Mouse (Mus musculus): ENCODE measurements around the gene Nfia. TPM values are rescaled to one million over a fixed set of nuclear protein-coding genes. Genes with fewer than 3 reads are reported as not detected.

Gene Nfia
- polyA plus RNA-seq, 1 experiment from 2014 or later = 27.6 TPM

- no peak for DNase-seq (ENCODE audit: low spot score)
- Histone ChIP-seq H3K9ac (ENCODE audit: low read length) (no peak overlapping the region), H3K4me1 (ENCODE audit: control insufficient read depth, insufficient read depth, low read length) (no peaks in the 10 kb centered on the region), H3K27me3 (ENCODE audit: control insufficient read depth, insufficient read depth, low read length) (no peaks in the 10 kb centered on the region), H3K27ac (replicated peaks; ENCODE audit: low read depth, low read length) (no peak overlapping the region), H3K36me3 (ENCODE audit: control insufficient read depth, insufficient read depth, low read length) (no peaks in the 10 kb centered on the region), H3K4me2 (ENCODE audit: low read depth, severe bottlenecking) (no peak overlapping the region), H3K4me3 (ENCODE audit: low read depth, low read length) (no peak overlapping the region), H3K9me3 (ENCODE audit: control insufficient read depth, low read length) (no peaks in the 10 kb centered on the region)
- ATAC-seq (ENCODE audit: insufficient number of reproducible peaks, low FRiP score, low TSS enrichment, low read depth) = no peak
- WGBS = 94% methylated on average over 7 of the region's 7 CpGs
Observed at GRCm38 (mm10) chr4:98056396-98057020, 284.0 kb downstream of the Nfia start.

- ATAC-seq (ENCODE audit: insufficient number of reproducible peaks, low FRiP score, low TSS enrichment, low read depth) = no peak
- Histone ChIP-seq H3K4me1 (ENCODE audit: control insufficient read depth, insufficient read depth, low read length) (no peaks in the 10 kb centered on the region), H3K9ac (ENCODE audit: low read length) (no peak overlapping the region), H3K4me2 (ENCODE audit: low read depth, severe bottlenecking) (no peak overlapping the region), H3K4me3 (ENCODE audit: low read depth, low read length) (no peak overlapping the region), H3K27ac (replicated peaks; ENCODE audit: low read depth, low read length) (no peak overlapping the region), H3K36me3 (ENCODE audit: control insufficient read depth, insufficient read depth, low read length) (no peaks in the 10 kb centered on the region), H3K27me3 (ENCODE audit: control insufficient read depth, insufficient read depth, low read length) (no peaks in the 10 kb centered on the region), H3K9me3 (ENCODE audit: control insufficient read depth, low read length) (no peaks in the 10 kb centered on the region)
- DNase-seq (ENCODE audit: low spot score) = no peak
- 67% methylated on average over 12 of the region's 12 CpGs for WGBS
Observed at GRCm38 (mm10) chr4:98057246-98057645, 284.7 kb downstream of the Nfia start.

- Histone ChIP-seq H3K27me3 (ENCODE audit: control insufficient read depth, insufficient read depth, low read length) (no peaks in the 10 kb centered on the region), H3K27ac (replicated peaks; ENCODE audit: low read depth, low read length) (no peak overlapping the region), H3K4me2 (ENCODE audit: low read depth, severe bottlenecking) (no peak overlapping the region), H3K36me3 (ENCODE audit: control insufficient read depth, insufficient read depth, low read length) (no peaks in the 10 kb centered on the region), H3K4me3 (ENCODE audit: low read depth, low read length) (no peak overlapping the region), H3K4me1 (ENCODE audit: control insufficient read depth, insufficient read depth, low read length) (no peaks in the 10 kb centered on the region), H3K9me3 (ENCODE audit: control insufficient read depth, low read length) (no peaks in the 10 kb centered on the region), H3K9ac (ENCODE audit: low read length) (no peak overlapping the region)
- 67% methylated on average over 4 of the region's 4 CpGs for WGBS
- ATAC-seq (ENCODE audit: insufficient number of reproducible peaks, low FRiP score, low TSS enrichment, low read depth) (no peak), DNase-seq (ENCODE audit: low spot score) (no peak)
Observed at GRCm38 (mm10) chr4:98057721-98058120, 285.2 kb downstream of the Nfia start.

- H3K9me3 ChIP-seq (ENCODE audit: control insufficient read depth, low read length) = no peaks in the 10 kb centered on the region
Observed at GRCm38 (mm10) chr4:98058182-98058581, 285.6 kb downstream of the Nfia start.

GRCm38 (mm10) chr4:98060601-98061000 lies 288.1 kb downstream of the Nfia start:
- Histone ChIP-seq H3K27ac (replicated peaks; ENCODE audit: low read depth, low read length) (no peak overlapping the region), H3K9me3 (ENCODE audit: control insufficient read depth, low read length) (no peaks in the 10 kb centered on the region), H3K36me3 (ENCODE audit: control insufficient read depth, insufficient read depth, low read length) (no peaks in the 10 kb centered on the region; the same call in 1 of the 2 replicates), H3K4me3 (ENCODE audit: low read depth, low read length) (no peak overlapping the region), H3K27me3 (ENCODE audit: control insufficient read depth, insufficient read depth, low read length) (no peaks in the 10 kb centered on the region), H3K4me2 (ENCODE audit: low read depth, severe bottlenecking) (no peak overlapping the region), H3K9ac (ENCODE audit: low read length) (no peak overlapping the region), H3K4me1 (ENCODE audit: control insufficient read depth, insufficient read depth, low read length) (no peaks in the 10 kb centered on the region)
- ATAC-seq (ENCODE audit: insufficient number of reproducible peaks, low FRiP score, low TSS enrichment, low read depth) (no peak), DNase-seq (ENCODE audit: low spot score) (no peak)
- WGBS = 54% methylated on average over 1 of the region's 1 CpGs

More at GRCm38 (mm10) chr4:98058182-98058581, 285.6 kb downstream of the Nfia start:
- ATAC-seq (ENCODE audit: insufficient number of reproducible peaks, low FRiP score, low TSS enrichment, low read depth) (no peak), DNase-seq (ENCODE audit: low spot score) (no peak)
- H3K4me3 ChIP-seq (ENCODE audit: low read depth, low read length) = no peak overlapping the region
- H3K9ac ChIP-seq (ENCODE audit: low read length) = no peak overlapping the region
- H3K4me2 ChIP-seq (ENCODE audit: low read depth, severe bottlenecking) = no peak overlapping the region
- H3K36me3 ChIP-seq (ENCODE audit: control insufficient read depth, insufficient read depth, low read length) = no peaks in the 10 kb centered on the region
- no peaks in the 10 kb centered on the region for H3K27me3 ChIP-seq (ENCODE audit: control insufficient read depth, insufficient read depth, low read length)
- no peaks in the 10 kb centered on the region for H3K4me1 ChIP-seq (ENCODE audit: control insufficient read depth, insufficient read depth, low read length)
- no peak overlapping the region for H3K27ac ChIP-seq (replicated peaks; ENCODE audit: low read depth, low read length)

GRCm38 (mm10) chr4:98061086-98061485 lies 288.6 kb downstream of the Nfia start:
- Histone ChIP-seq H3K4me3 (ENCODE audit: low read depth, low read length) (no peak overlapping the region), H3K27ac (replicated peaks; ENCODE audit: low read depth, low read length) (no peak overlapping the region), H3K27me3 (ENCODE audit: control insufficient read depth, insufficient read depth, low read length) (no peaks in the 10 kb centered on the region), H3K9ac (ENCODE audit: low read length) (no peak overlapping the region), H3K4me2 (ENCODE audit: low read depth, severe bottlenecking) (no peak overlapping the region), H3K36me3 (ENCODE audit: control insufficient read depth, insufficient read depth, low read length) (no peaks in the 10 kb centered on the region; the same call in 1 of the 2 replicates), H3K4me1 (ENCODE audit: control insufficient read depth, insufficient read depth, low read length) (no peaks in the 10 kb centered on the region), H3K9me3 (ENCODE audit: control insufficient read depth, low read length) (no peaks in the 10 kb centered on the region)
- ATAC-seq (ENCODE audit: insufficient number of reproducible peaks, low FRiP score, low TSS enrichment, low read depth) (no peak), DNase-seq (ENCODE audit: low spot score) (no peak)
- 75% methylated on average over 1 of the region's 1 CpGs for WGBS

- Histone ChIP-seq H3K27me3 (ENCODE audit: control insufficient read depth, insufficient read depth, low read length) (no peaks in the 10 kb centered on the region), H3K9me3 (ENCODE audit: control insufficient read depth, low read length) (no peaks in the 10 kb centered on the region), H3K36me3 (ENCODE audit: control insufficient read depth, insufficient read depth, low read length) (no peaks in the 10 kb centered on the region; the same call in 1 of the 2 replicates), H3K4me1 (ENCODE audit: control insufficient read depth, insufficient read depth, low read length) (no peaks in the 10 kb centered on the region), H3K4me3 (ENCODE audit: low read depth, low read length) (no peak overlapping the region), H3K27ac (replicated peaks; ENCODE audit: low read depth, low read length) (no peak overlapping the region), H3K4me2 (ENCODE audit: low read depth, severe bottlenecking) (no peak overlapping the region), H3K9ac (ENCODE audit: low read length) (no peak overlapping the region)
- WGBS = 65% methylated on average over 3 of the region's 3 CpGs
- DNase-seq (ENCODE audit: low spot score) (no peak), ATAC-seq (ENCODE audit: insufficient number of reproducible peaks, low FRiP score, low TSS enrichment, low read depth) (no peak)
Observed at GRCm38 (mm10) chr4:98063280-98063679, 290.7 kb downstream of the Nfia start.

GRCm38 (mm10) chr4:98076106-98076505 lies 303.6 kb downstream of the Nfia start:
- no peak overlapping the region for H3K4me3 ChIP-seq (ENCODE audit: low read depth, low read length)
- no peak for ATAC-seq (ENCODE audit: insufficient number of reproducible peaks, low FRiP score, low TSS enrichment, low read depth)
- WGBS = 87% methylated on average over 7 of the region's 7 CpGs

GRCm38 (mm10) chr4:98076624-98077023 lies 304.1 kb downstream of the Nfia start:
- WGBS = 79% methylated on average over 7 of the region's 7 CpGs
- peaks cover 7% of the 10 kb centered on the region for H3K4me1 ChIP-seq (ENCODE audit: control insufficient read depth, insufficient read depth, low read length)
- ATAC-seq (ENCODE audit: insufficient number of reproducible peaks, low FRiP score, low TSS enrichment, low read depth) (no peak), DNase-seq (ENCODE audit: low spot score) (no peak)
- H3K9me3 ChIP-seq (ENCODE audit: control insufficient read depth, low read length) = no peaks in the 10 kb centered on the region
- H3K27ac ChIP-seq (replicated peaks; ENCODE audit: low read depth, low read length) = no peak overlapping the region
- H3K4me2 ChIP-seq (ENCODE audit: low read depth, severe bottlenecking) = no peak overlapping the region
- no peaks in the 10 kb centered on the region for H3K27me3 ChIP-seq (ENCODE audit: control insufficient read depth, insufficient read depth, low read length)
- H3K36me3 ChIP-seq (ENCODE audit: control insufficient read depth, insufficient read depth, low read length) = no peaks in the 10 kb centered on the region
- H3K4me3 ChIP-seq (ENCODE audit: low read depth, low read length) = no peak overlapping the region
- no peak overlapping the region for H3K9ac ChIP-seq (ENCODE audit: low read length)

More at GRCm38 (mm10) chr4:98076106-98076505, 303.6 kb downstream of the Nfia start:
- H3K4me1 ChIP-seq (ENCODE audit: control insufficient read depth, insufficient read depth, low read length) = peaks cover 3% of the 10 kb centered on the region
- H3K36me3 ChIP-seq (ENCODE audit: control insufficient read depth, insufficient read depth, low read length) = no peaks in the 10 kb centered on the region
- no peak overlapping the region for H3K27ac ChIP-seq (replicated peaks; ENCODE audit: low read depth, low read length)
- no peaks in the 10 kb centered on the region for H3K9me3 ChIP-seq (ENCODE audit: control insufficient read depth, low read length)
- no peaks in the 10 kb centered on the region for H3K27me3 ChIP-seq (ENCODE audit: control insufficient read depth, insufficient read depth, low read length)
- H3K4me2 ChIP-seq (ENCODE audit: low read depth, severe bottlenecking) = no peak overlapping the region
- no peak overlapping the region for H3K9ac ChIP-seq (ENCODE audit: low read length)
- DNase-seq (ENCODE audit: low spot score) = no peak

All from limb, embryonic 11.5 days (tissue).